Mouse (Mus musculus) adrenal gland, adult 2 months (tissue): ENCODE data around the gene Gm17577. TPM values are rescaled to one million over a fixed set of nuclear protein-coding genes. Genes with fewer than 3 reads are reported as not detected.
"Not testable (repeated sequence)": the region's sequence is repeated elsewhere in the genome, so short reads cannot be mapped to it uniquely, and the experiment has no call there.

ENCODE experiments used
- DNase-seq: peaks from one replicate; pipeline ENCODE4 v3.0.0; 2021
- long read RNA-seq: library from polyadenylated mRNA; stranded (forward); transcript quantifications from one replicate; pipeline ENCODE4 v2.0.0, GENCODE M21; 2021
- polyA plus RNA-seq: library from polyadenylated mRNA; depleted of rRNA; stranded (reverse); fragments of >200 nt; gene quantifications from 2 replicates; pipeline ENCODE4 v1.2.3, GENCODE M21; 2012; rRNA removed
- total RNA-seq, 2 experiments: library from RNA; stranded (reverse); gene quantifications; 2 replicates each; pipeline ENCODE4 v1.2.3; 2021

Gm17577 gene
- total RNA-seq (not detected), polyA plus RNA-seq (not detected in 2 replicates)
- long read RNA-seq, result 0 reads

DNA sequence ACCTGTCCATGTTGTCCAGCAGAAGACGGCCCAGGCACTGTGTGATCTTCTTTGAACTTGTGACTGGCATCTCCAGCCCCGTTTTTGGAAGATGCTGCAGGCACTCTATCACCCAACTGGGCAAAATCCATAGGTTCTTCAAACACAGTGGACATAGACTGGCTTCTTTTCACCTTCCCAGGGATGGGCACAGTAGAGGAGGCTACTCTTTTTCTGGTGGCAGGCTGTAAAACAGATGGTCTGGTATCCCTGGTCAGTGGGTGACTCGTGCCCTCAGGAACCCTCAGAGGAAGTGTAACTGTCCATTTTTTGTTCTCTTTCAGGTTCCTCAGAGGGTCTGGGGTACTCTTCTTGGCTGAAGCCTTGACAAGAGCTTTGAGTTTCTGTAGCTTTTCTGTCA is at the start of gene Gm17577:
Gene Gm17577, minus strand, starts transcription at position 101 of the 400 bp plus-strand sequence.
- DNase-seq, result not testable (repeated sequence)

DNA sequence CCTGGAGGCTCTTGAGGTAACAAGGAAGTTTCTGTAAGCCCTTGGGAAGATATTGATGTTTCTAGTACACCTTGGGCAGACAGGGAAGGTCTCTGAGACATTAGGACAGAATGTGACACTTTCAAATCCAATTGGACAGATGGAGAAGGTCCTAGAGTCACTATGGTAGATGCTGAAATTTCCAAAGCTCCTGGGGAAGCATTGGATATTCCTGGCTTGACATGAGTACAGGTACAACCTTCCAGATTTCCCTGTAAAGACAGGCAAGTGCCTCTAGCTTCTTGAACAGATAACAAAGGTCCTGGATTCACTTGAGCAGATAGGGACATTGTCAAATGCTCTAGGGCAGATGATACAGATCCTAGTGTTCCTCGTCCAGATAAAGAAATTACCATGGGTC is 24.3 kb downstream of the Gm17577 start, which contains the start of gene Srsx:
Gene Srsx, minus strand, starts transcription at position 101 of the 400 bp plus-strand sequence.
- DNase-seq, result not testable (repeated sequence)

Other genes with a start within 250 kb of the Gm17577 start
- gene Gm17521, start 217.2 kb downstream of the Gm17577 start, total RNA-seq, result not detected
- not detected in 2 replicates for gene Gm17521, start 217.2 kb downstream of the Gm17577 start, polyA plus RNA-seq
- gene Cldn34c1, start 143.4 kb downstream of the Gm17577 start, total RNA-seq, result 1 to 10 TPM; 2.4 to 5.8 TPM
- 1.8 and 4.1 TPM in 2 replicates for gene Cldn34c1, start 143.4 kb downstream of the Gm17577 start, polyA plus RNA-seq
- not detected for gene Srsx, start 24.4 kb downstream of the Gm17577 start, total RNA-seq
- not detected in 2 replicates for gene Srsx, start 24.4 kb downstream of the Gm17577 start, polyA plus RNA-seq